Mouse (Mus musculus): ENCODE results near the gene Cnn1.

GRCm38 (mm10) chr9:22067195-22067594 lies 31.8 kb upstream of the Cnn1 start:
- TF ChIP-seq ZNF384 (IDR thresholded peaks at IDR 0.05; ENCODE audit: low read depth, low read length) (no peak), HCFC1 (IDR thresholded peaks at IDR 0.05; ENCODE audit: borderline replicate concordance, insufficient read depth, low read length) (no peak), CHD2 (IDR thresholded peaks at IDR 0.05; ENCODE audit: low read depth, low read length) (no peak), MAFK (IDR thresholded peaks at IDR 0.05; ENCODE audit: insufficient read depth, low read depth, low read length) (no peak)
